ENCODE assay signal across 18 mouse cellular contexts in the genomic region with DNA sequence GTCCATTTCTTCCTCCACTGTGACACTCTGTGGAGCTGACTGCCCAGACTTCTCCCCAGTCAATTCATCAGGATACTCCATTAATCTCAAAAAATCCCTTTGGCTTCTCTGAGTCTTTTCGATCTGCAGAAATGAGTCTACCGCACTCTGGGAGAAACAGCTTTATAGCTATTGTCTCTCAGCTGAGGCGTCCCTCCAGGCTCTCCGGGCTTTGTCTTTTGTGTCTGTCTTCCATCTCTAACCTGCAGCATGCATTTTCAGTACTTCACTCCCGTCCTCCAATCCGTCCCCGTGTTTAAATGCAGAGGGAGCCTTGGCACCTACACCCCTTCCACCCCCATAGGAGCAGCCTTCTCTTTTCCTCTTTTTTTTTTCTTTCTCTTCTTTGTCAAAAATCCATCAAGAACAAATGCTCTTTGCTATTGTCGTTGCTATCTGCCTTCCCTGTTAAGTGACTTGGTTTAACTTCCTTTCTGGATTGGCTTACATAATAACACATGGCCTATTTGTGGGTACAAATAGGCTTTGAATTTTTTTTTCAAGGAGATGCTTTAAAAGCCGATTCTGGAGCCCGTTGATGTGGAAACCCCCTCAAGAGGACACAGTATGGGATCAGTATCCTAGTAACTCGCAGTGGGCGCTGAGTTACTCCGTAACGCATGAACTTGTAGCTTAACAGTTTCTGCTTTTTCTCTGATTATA.
DNase-seq lines count a peak whose midpoint lies in the region; ATAC-seq and TF ChIP-seq lines count a peak whose summit lies in the region.
"Had no signal": no experiment of that assay in that cellular context is flagged by ENCODE, and none has a peak within 500 bp of the region (broad histone marks: within the 10 kb centered on the region; RNA-seq: fewer than 3 reads in every experiment).

No protein-coding gene starts in this region.

- no peak for TF ChIP-seq CTCF in forebrain, postnatal 0 days (IDR thresholded peaks at IDR 0.05; ENCODE audit: low read depth)
- TF ChIP-seq CTCF in layer of hippocampus, adult 2 months (conservative IDR thresholded peaks at IDR 0.05) = no peak
- no peak for TF ChIP-seq CTCF in MEL (IDR thresholded peaks at IDR 0.05 in 2 of 3, conservative IDR thresholded peaks at IDR 0.05 in 1 of 3; ENCODE audit: control insufficient read depth in 1 of 3, insufficient read depth in 1 of 3, low read depth in 2 of 3, low read length in 3 of 3, poor library complexity in 1 of 3, severe bottlenecking in 1 of 3)

- no peak for TF ChIP-seq EP300 in MEL (IDR thresholded peaks at IDR 0.05; ENCODE audit: low read depth in 1 of 2, low read length in 2 of 2)

- no peaks in the 10 kb centered on the region for H3K4me1 ChIP-seq in forebrain, postnatal 0 days (ENCODE audit: insufficient read depth)
- no peaks in the 10 kb centered on the region; the same call in 1 of the 2 replicates for H3K4me1 ChIP-seq in forebrain, embryonic 11.5 days (replicated peaks; ENCODE audit: control insufficient read depth, insufficient read depth, low read length)
- peaks cover 5 to 34% of the 10 kb centered on the region in 2 experiments for H3K4me1 ChIP-seq in MEL (ENCODE audit: control insufficient read depth in 1 of 2, insufficient read depth in 2 of 2, low read length in 2 of 2)
- H3K4me1 ChIP-seq: heart, embryonic 12.5 days; kidney, embryonic 15.5 days; liver, embryonic 15.5 days; stomach, embryonic 15.5 days had no signal

- H3K27ac ChIP-seq in forebrain, postnatal 0 days (ENCODE audit: low read depth, low read length) = peak overlapping the region; percentile 57; the same call in 1 of the 2 replicates
- H3K27ac ChIP-seq in forebrain, embryonic 11.5 days (ENCODE audit: low read depth, low read length) = no peak overlapping the region
- H3K27ac ChIP-seq in layer of hippocampus, adult 2 months = peak overlapping the region; percentile 87
- H3K27ac ChIP-seq in MEL (ENCODE audit: control insufficient read depth, low read depth, low read length) = no peak overlapping the region
- H3K27ac ChIP-seq: kidney, embryonic 15.5 days; limb, embryonic 12.5 days; liver, embryonic 15.5 days; stomach, embryonic 15.5 days had no signal

- no peaks in the 10 kb centered on the region for H3K27me3 ChIP-seq in forebrain, postnatal 0 days (ENCODE audit: insufficient read depth, low read length)
- no peaks in the 10 kb centered on the region for H3K27me3 ChIP-seq in forebrain, embryonic 11.5 days (ENCODE audit: control insufficient read depth, insufficient read depth, low read length)
- peaks cover 0 to 2% of the 10 kb centered on the region in 2 experiments; a peak in 2 of 4 replicates for H3K27me3 ChIP-seq in MEL (ENCODE audit: control insufficient read depth in 1 of 2, insufficient read depth in 2 of 2, low read length in 2 of 2)
- no peaks in the 10 kb centered on the region for H3K27me3 ChIP-seq in myocyte (ENCODE audit: control insufficient read depth, insufficient read depth, insufficient read length)
- H3K27me3 ChIP-seq: heart, embryonic 12.5 days; kidney, embryonic 15.5 days; limb, embryonic 12.5 days; liver, embryonic 15.5 days; stomach, embryonic 15.5 days had no signal

- no peak overlapping the region for H3ac ChIP-seq in myocyte (ENCODE audit: control insufficient read depth, insufficient read length)

- WGBS in forebrain, postnatal 0 days = 36% methylated on average over 14 of the region's 14 CpGs
- 65% methylated on average over 14 of the region's 14 CpGs for WGBS in forebrain, embryonic 11.5 days

- TF ChIP-seq POLR2A in MEL (IDR thresholded peaks at IDR 0.05; ENCODE audit: control insufficient read depth in 1 of 2, insufficient read depth in 1 of 2, low read depth in 1 of 2, low read length in 2 of 2, poor library complexity in 1 of 2) = no peak
- TF ChIP-seq POLR2A in myocyte (IDR thresholded peaks at IDR 0.05; ENCODE audit: insufficient read length, low read depth) = no peak

- peak; percentile 41 for DNase-seq in forebrain, postnatal 0 days
- no peak for DNase-seq in forebrain, embryonic 11.5 days (ENCODE audit: low spot score)
- peak in 1 of 2 experiments; percentile 26 for DNase-seq in layer of hippocampus, adult 2 months (ENCODE audit: low spot score in 2 of 2)
- DNase-seq in layer of hippocampus, adult 9-10 months (ENCODE audit: low spot score) = no peak
- DNase-seq in MEL (ENCODE audit: low read depth, low spot score) = peak; percentile 39
- DNase-seq in cerebellum, postnatal 36 days = no peak
- DNase-seq in urinary bladder, adult 2 months (ENCODE audit: low spot score) = no peak
- DNase-seq: adrenal gland, postnatal 25 days; cerebellum, postnatal 25 days; gastrocnemius, postnatal 14 days; lung, postnatal 14 days; thymus, postnatal 14 days had no signal

- H3K79me2 ChIP-seq in MEL (ENCODE audit: control insufficient read depth, insufficient read depth, low read length, poor library complexity) (no peaks in the 10 kb centered on the region), myocyte (ENCODE audit: control insufficient read depth, insufficient read depth) (no peaks in the 10 kb centered on the region)

- no peak overlapping the region for H3K4me2 ChIP-seq in forebrain, postnatal 0 days (ENCODE audit: low read depth)
- H3K4me2 ChIP-seq in forebrain, embryonic 11.5 days (ENCODE audit: low read depth, low read length, severe bottlenecking) = no peak overlapping the region
- peak overlapping the region; percentile 72 for H3K4me2 ChIP-seq in myocyte (ENCODE audit: low read depth)
- H3K4me2 ChIP-seq: heart, embryonic 12.5 days; kidney, embryonic 15.5 days; limb, embryonic 12.5 days; liver, embryonic 15.5 days; stomach, embryonic 15.5 days had no signal

- no peak overlapping the region for H3K4me3 ChIP-seq in forebrain, postnatal 0 days (ENCODE audit: low read depth, low read length)
- no peak overlapping the region for H3K4me3 ChIP-seq in forebrain, embryonic 11.5 days (ENCODE audit: low read depth, low read length)
- peak overlapping the region; percentile 19; the same call in 1 of the 2 replicates for H3K4me3 ChIP-seq in layer of hippocampus, adult 2 months
- H3K4me3 ChIP-seq in MEL (ENCODE audit: control insufficient read depth in 1 of 2, insufficient read depth in 1 of 2, low read depth in 2 of 2, low read length in 2 of 2) = no peak overlapping the region
- no peak overlapping the region for H3K4me3 ChIP-seq in myocyte
- H3K4me3 ChIP-seq: heart, embryonic 12.5 days; kidney, embryonic 15.5 days; limb, embryonic 12.5 days; liver, embryonic 15.5 days; stomach, embryonic 15.5 days had no signal

- ATAC-seq in forebrain, postnatal 0 days = peak; percentile 54; the same call in 1 of the 2 replicates
- ATAC-seq in forebrain, embryonic 11.5 days (replicated peaks; ENCODE audit: low FRiP score) = no peak

- TF ChIP-seq RAD21 in MEL (IDR thresholded peaks at IDR 0.05; ENCODE audit: low read depth, low read length) = no peak

- H3K36me3 ChIP-seq in forebrain, postnatal 0 days (ENCODE audit: insufficient read depth) = no peaks in the 10 kb centered on the region
- H3K36me3 ChIP-seq in forebrain, embryonic 11.5 days (ENCODE audit: control insufficient read depth, insufficient read depth, low read length) = no peaks in the 10 kb centered on the region
- H3K36me3 ChIP-seq in MEL (ENCODE audit: control insufficient read depth in 1 of 2, insufficient read depth in 2 of 2, low read length in 2 of 2) = peaks cover 0 to 33% of the 10 kb centered on the region in 2 experiments; a peak in 2 of 4 replicates
- H3K36me3 ChIP-seq in myocyte (ENCODE audit: control insufficient read depth, insufficient read depth) = no peaks in the 10 kb centered on the region
- H3K36me3 ChIP-seq: heart, embryonic 12.5 days; limb, embryonic 12.5 days; liver, embryonic 15.5 days; stomach, embryonic 15.5 days had no signal

- no peak overlapping the region for H3K9ac ChIP-seq in forebrain, postnatal 0 days
- no peak overlapping the region for H3K9ac ChIP-seq in forebrain, embryonic 11.5 days (ENCODE audit: low read length)
- no peak overlapping the region for H3K9ac ChIP-seq in MEL (ENCODE audit: control insufficient read depth, low read depth, low read length, poor library complexity, severe bottlenecking)
- H3K9ac ChIP-seq: heart, embryonic 12.5 days; kidney, embryonic 15.5 days; limb, embryonic 12.5 days; liver, embryonic 15.5 days; stomach, embryonic 15.5 days had no signal

- H3K9me3 ChIP-seq in forebrain, postnatal 0 days (ENCODE audit: low read length) = no peaks in the 10 kb centered on the region
- H3K9me3 ChIP-seq in forebrain, embryonic 11.5 days (ENCODE audit: control insufficient read depth, low read length) = no peaks in the 10 kb centered on the region
- no peaks in the 10 kb centered on the region for H3K9me3 ChIP-seq in MEL (replicated peaks; ENCODE audit: insufficient read depth, low read length)
- H3K9me3 ChIP-seq: liver, embryonic 15.5 days; stomach, embryonic 15.5 days had no signal

TF ChIP-seq in MEL, 35 proteins besides CTCF, POLR2A, EP300 and RAD21:
- TF ChIP-seq ZNF384 (IDR thresholded peaks at IDR 0.05; ENCODE audit: low read depth, low read length) (peak; percentile 26; the same call in 1 of the 2 replicates), MYC (IDR thresholded peaks at IDR 0.05; ENCODE audit: low read depth, low read length) (no peak), TBP (IDR thresholded peaks at IDR 0.05; ENCODE audit: low read depth, low read length) (no peak)

TF ChIP-seq in myocyte, 11 proteins besides CTCF, POLR2A, EP300 and RAD21:
- TF ChIP-seq MYOG (IDR thresholded peaks at IDR 0.05; ENCODE audit: control insufficient read depth in 1 of 3, insufficient read depth in 1 of 3, insufficient read length in 2 of 3, low read depth in 2 of 3) = no peak
- no peak for TF ChIP-seq MAX (IDR thresholded peaks at IDR 0.05; ENCODE audit: low read depth)
- TF ChIP-seq CEBPB (IDR thresholded peaks at IDR 0.05; ENCODE audit: insufficient read depth, poor library complexity, severe bottlenecking) = no peak
- no peak for TF ChIP-seq E2F4 (IDR thresholded peaks at IDR 0.05; ENCODE audit: insufficient read depth)
- no peak for TF ChIP-seq USF1 (IDR thresholded peaks at IDR 0.05; ENCODE audit: low read depth)
- no peak for TF ChIP-seq SRF (IDR thresholded peaks at IDR 0.05; ENCODE audit: control insufficient read depth, insufficient read length, low read depth)
- no peak for TF ChIP-seq TCF3 (IDR thresholded peaks at IDR 0.05; ENCODE audit: insufficient read length, low read depth)
- TF ChIP-seq TCF12 (IDR thresholded peaks at IDR 0.05; ENCODE audit: insufficient read depth, poor library complexity, severe bottlenecking) = no peak
- TF ChIP-seq REST (IDR thresholded peaks at IDR 0.05; ENCODE audit: insufficient read depth, insufficient read length) = no peak
- no peak for TF ChIP-seq MYOD1 (IDR thresholded peaks at IDR 0.05; ENCODE audit: control insufficient read depth in 1 of 3, insufficient read length in 2 of 3, low read depth in 2 of 3)
- TF ChIP-seq POLR2AphosphoS2 (IDR thresholded peaks at IDR 0.05; ENCODE audit: insufficient read length, low read depth) = no peak

Comparison
In these comparisons a context has a peak if more than half of its experiments do, and no peak if none do; other contexts are left out.
1. DNase-seq: peak in forebrain, postnatal 0 days (single experiment) and MEL (single experiment); none in forebrain, embryonic 11.5 days (single experiment), layer of hippocampus, adult 9-10 months (single experiment), cerebellum, postnatal 36 days (0 of 2) and urinary bladder, adult 2 months (single experiment).
2. H3K27ac ChIP-seq: peak in forebrain, postnatal 0 days (single experiment) and layer of hippocampus, adult 2 months (single experiment); none in forebrain, embryonic 11.5 days (single experiment) and MEL (single experiment).